Mouse (Mus musculus): ENCODE results near the gene Ddr1. TPM values are rescaled to one million over a fixed set of nuclear protein-coding genes. Genes with fewer than 3 reads are reported as not detected.
A peak's percentile ranks its signal among the peaks of the same experiment; 100 is the strongest.
"Not testable (repeated sequence)": the region's sequence is repeated elsewhere in the genome, so short reads cannot be mapped to it uniquely, and the experiment has no call there.

The Ddr1 gene
- polyA plus RNA-seq, 1 experiment from 2014 or later, result 2.9 TPM

DNA sequence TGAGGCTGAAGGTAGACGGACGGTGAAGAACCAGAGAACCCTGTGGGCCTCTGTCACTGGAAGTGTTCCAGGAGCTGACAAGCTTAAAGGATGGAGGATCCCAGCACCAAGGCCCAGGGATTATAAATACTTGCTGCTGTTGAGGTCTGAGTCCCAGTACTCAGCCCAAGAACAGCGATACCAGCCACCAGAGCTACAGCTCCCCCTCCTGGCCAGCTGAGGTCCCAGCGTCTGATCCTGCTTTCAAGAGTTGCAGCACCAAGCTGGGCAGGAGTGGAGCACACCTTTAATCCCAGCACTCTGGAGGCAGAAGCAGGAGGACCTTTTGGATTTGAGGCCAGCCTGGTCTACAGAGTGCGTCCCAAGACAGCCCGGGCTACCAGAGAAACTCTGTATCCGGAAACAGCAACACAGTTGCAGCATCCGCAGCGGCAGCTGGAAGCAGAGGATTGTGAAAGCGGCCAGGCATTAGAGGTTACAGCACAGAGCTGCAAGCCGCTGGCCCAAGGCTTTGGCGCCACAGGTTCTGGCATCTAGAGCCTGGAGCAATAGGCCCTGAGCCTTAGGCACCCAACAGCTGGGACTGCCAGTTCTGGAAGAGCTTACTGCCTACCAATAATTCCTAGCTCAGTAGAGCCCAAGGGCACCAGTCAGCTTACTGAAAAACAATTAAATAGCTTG lies 32.0 kb upstream of the Ddr1 start:
- no peak for ATAC-seq (ENCODE audit: low read depth)
- no peaks in the 10 kb centered on the region for H3K9me3 ChIP-seq (replicated peaks)
- H3K4me1 ChIP-seq (replicated peaks), result peaks cover 63% of the 10 kb centered on the region
- DNase-seq, result no peak
- no peak overlapping the region for H3K4me3 ChIP-seq (replicated peaks)
- peaks cover 8% of the 10 kb centered on the region for H3K27me3 ChIP-seq
- no peak overlapping the region; the same call in 1 of the 2 replicates for H3K9ac ChIP-seq
- no peaks in the 10 kb centered on the region for H3K36me3 ChIP-seq
- peak overlapping the region; percentile 36 for H3K27ac ChIP-seq
- H3K4me2 ChIP-seq, result peak overlapping the region; percentile 37
- 21% methylated on average over 12 of the region's 12 CpGs for WGBS (ENCODE audit: insufficient replicate concordance)

DNA sequence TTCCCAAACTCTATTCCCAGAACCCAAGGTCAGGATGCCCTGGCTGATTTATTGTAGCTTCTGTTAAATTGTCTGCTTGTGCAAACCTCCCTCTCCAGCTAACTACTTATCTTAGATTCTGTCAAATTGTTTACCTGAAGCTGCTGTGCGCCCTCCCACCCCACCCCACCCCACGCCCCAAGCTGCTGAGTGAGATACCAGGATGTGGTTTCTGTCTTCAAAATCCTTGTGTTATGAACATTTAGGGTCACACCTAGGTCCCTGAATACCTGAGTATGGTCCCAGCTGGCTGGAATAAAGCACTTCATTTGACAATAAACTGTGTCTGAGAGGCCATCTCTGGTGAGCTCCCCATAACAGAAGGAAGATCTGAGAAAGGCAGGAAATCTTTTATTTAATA lies 30.1 kb upstream of the Ddr1 start:
- Histone ChIP-seq H3K36me3 (no peaks in the 10 kb centered on the region), H3K4me2 (no peak overlapping the region)
- 20% methylated on average over 2 of the region's 2 CpGs for WGBS (ENCODE audit: insufficient replicate concordance)

DNA sequence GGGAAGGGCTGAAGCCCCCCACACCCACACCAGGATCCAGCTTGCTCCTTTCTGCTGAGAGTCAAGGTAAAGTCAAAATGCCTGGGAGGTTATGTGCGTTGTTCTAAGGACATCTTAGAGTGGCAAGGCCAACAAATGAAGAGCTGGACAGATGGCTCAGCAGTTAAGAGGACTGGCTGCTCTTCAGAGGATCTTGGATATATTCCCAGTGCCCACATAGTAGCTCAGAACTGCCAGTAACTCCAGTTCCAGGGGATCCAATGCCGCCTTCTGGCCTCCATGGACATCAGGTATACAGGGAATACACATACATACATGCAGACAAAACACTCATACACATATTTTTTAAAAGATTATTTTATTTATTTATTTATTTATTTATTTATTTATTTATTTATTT lies 29.0 kb upstream of the Ddr1 start:
- 80% methylated on average over 2 of the region's 2 CpGs for WGBS (ENCODE audit: insufficient replicate concordance)
- DNase-seq, result no peak
- peaks cover 17% of the 10 kb centered on the region for H3K27me3 ChIP-seq
- no peak for ATAC-seq (ENCODE audit: low read depth)
- H3K4me2 ChIP-seq, result no peak overlapping the region
- H3K9me3 ChIP-seq (replicated peaks), result no peaks in the 10 kb centered on the region
- H3K4me3 ChIP-seq (replicated peaks), result no peak overlapping the region
- H3K4me1 ChIP-seq (replicated peaks), result peaks cover 37% of the 10 kb centered on the region
- no peak overlapping the region for H3K27ac ChIP-seq
- H3K36me3 ChIP-seq, result no peaks in the 10 kb centered on the region
- no peak overlapping the region for H3K9ac ChIP-seq

More for the DNA sequence above, 30.1 kb upstream of the Ddr1 start:
- no peaks in the 10 kb centered on the region for H3K9me3 ChIP-seq (replicated peaks)
- ATAC-seq (ENCODE audit: low read depth), result no peak
- peaks cover 21% of the 10 kb centered on the region for H3K27me3 ChIP-seq
- H3K27ac ChIP-seq, result no peak overlapping the region
- no peak overlapping the region for H3K4me3 ChIP-seq (replicated peaks)
- no peak overlapping the region for H3K9ac ChIP-seq
- no peak for DNase-seq
- H3K4me1 ChIP-seq (replicated peaks), result peaks cover 44% of the 10 kb centered on the region

DNA sequence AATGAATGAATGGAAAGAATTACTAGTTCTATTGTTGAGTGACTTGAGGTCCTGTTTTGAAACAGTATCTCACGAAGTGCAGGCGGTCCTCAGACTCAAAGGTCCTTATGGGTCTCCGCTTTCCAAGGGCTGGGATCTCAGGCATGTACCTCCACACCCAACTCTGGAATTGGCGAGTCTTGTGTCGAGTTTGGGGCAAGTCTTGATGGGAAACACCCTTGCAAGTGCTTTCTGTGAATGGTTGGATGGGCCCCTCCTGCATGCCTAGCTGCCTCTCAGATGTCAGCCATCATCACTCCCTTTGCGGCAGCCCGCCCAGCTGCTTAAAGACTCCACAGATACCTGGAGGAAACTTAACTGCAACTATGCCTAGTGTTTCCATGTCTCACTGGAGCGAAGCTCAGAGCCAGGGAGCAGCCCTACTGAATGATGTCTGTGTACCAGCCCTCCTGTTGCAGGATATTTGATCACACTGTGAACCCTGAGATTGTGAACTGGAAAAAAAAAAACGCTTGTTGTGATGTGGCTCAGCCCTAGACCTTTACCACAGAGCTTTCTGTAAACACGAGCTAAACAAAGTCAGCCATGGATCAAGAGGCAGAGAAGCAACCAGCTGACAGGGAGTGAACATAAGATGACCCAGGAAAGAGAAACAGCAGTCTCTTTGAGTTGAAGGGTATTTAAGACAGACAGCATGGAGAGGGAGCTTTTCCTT lies 27.2 kb upstream of the Ddr1 start:
- H3K27ac ChIP-seq, result no peak overlapping the region

GRCm38 (mm10) chr17:35730112-35730511 lies 25.7 kb upstream of the Ddr1 start:
- DNase-seq; H3K4me2 ChIP-seq; H3K4me3 ChIP-seq (replicated peaks); H3K9ac ChIP-seq; H3K36me3 ChIP-seq; H3K27ac ChIP-seq; ATAC-seq (ENCODE audit: low read depth); H3K9me3 ChIP-seq (replicated peaks): not testable (repeated sequence)
- WGBS (ENCODE audit: insufficient replicate concordance), result 63% methylated on average over 3 of the region's 3 CpGs
- H3K27me3 ChIP-seq, result peaks cover 32% of the 10 kb centered on the region
- peaks cover 27% of the 10 kb centered on the region for H3K4me1 ChIP-seq (replicated peaks)

More for the DNA sequence above, 27.2 kb upstream of the Ddr1 start:
- Histone ChIP-seq H3K27me3 (peaks cover 28% of the 10 kb centered on the region), H3K9me3 (replicated peaks) (no peaks in the 10 kb centered on the region), H3K4me2 (no peak overlapping the region), H3K4me3 (replicated peaks) (no peak overlapping the region), H3K4me1 (replicated peaks) (peaks cover 28% of the 10 kb centered on the region), H3K36me3 (no peaks in the 10 kb centered on the region), H3K9ac (no peak overlapping the region)
- 52% methylated on average over 10 of the region's 10 CpGs for WGBS (ENCODE audit: insufficient replicate concordance)
- DNase-seq (no peak), ATAC-seq (ENCODE audit: low read depth) (no peak)

- Histone ChIP-seq H3K4me1 (replicated peaks) (peaks cover 16% of the 10 kb centered on the region), H3K4me2 (no peak overlapping the region), H3K4me3 (replicated peaks) (no peak overlapping the region), H3K36me3 (no peaks in the 10 kb centered on the region), H3K9me3 (replicated peaks) (no peaks in the 10 kb centered on the region), H3K27me3 (peaks cover 44% of the 10 kb centered on the region), H3K9ac (no peak overlapping the region), H3K27ac (no peak overlapping the region)
- no peak for ATAC-seq (ENCODE audit: low read depth)
- 60% methylated on average over 4 of the region's 4 CpGs for WGBS (ENCODE audit: insufficient replicate concordance)
- no peak for DNase-seq
Observed at GRCm38 (mm10) chr17:35728821-35729220, 24.4 kb upstream of the Ddr1 start.

GRCm38 (mm10) chr17:35727471-35728205 lies 23.2 kb upstream of the Ddr1 start:
- no peaks in the 10 kb centered on the region for H3K36me3 ChIP-seq
- ATAC-seq (ENCODE audit: low read depth), result no peak
- H3K4me1 ChIP-seq (replicated peaks), result peaks cover 16% of the 10 kb centered on the region
- no peaks in the 10 kb centered on the region for H3K9me3 ChIP-seq (replicated peaks)
- no peak overlapping the region for H3K4me3 ChIP-seq (replicated peaks)
- no peak overlapping the region for H3K27ac ChIP-seq
- no peak overlapping the region for H3K9ac ChIP-seq
- WGBS (ENCODE audit: insufficient replicate concordance), result 41% methylated on average over 10 of the region's 10 CpGs
- DNase-seq, result no peak
- H3K4me2 ChIP-seq, result no peak overlapping the region
- H3K27me3 ChIP-seq, result peaks cover 55% of the 10 kb centered on the region

- peaks cover 16% of the 10 kb centered on the region for H3K4me1 ChIP-seq (replicated peaks)
- no peak overlapping the region for H3K4me2 ChIP-seq
- H3K9me3 ChIP-seq (replicated peaks), result no peaks in the 10 kb centered on the region
- no peak overlapping the region for H3K9ac ChIP-seq
- ATAC-seq (ENCODE audit: low read depth) (no peak), DNase-seq (no peak)
- no peak overlapping the region for H3K4me3 ChIP-seq (replicated peaks)
- H3K27me3 ChIP-seq, result peaks cover 61% of the 10 kb centered on the region
- 16% methylated on average over 7 of the region's 7 CpGs for WGBS (ENCODE audit: insufficient replicate concordance)
- H3K36me3 ChIP-seq, result no peaks in the 10 kb centered on the region
- no peak overlapping the region for H3K27ac ChIP-seq
Observed at GRCm38 (mm10) chr17:35727028-35727427, 22.6 kb upstream of the Ddr1 start.

- Histone ChIP-seq H3K4me1 (replicated peaks) (peaks cover 19% of the 10 kb centered on the region), H3K27me3 (peaks cover 64% of the 10 kb centered on the region), H3K36me3 (no peaks in the 10 kb centered on the region), H3K9ac (no peak overlapping the region), H3K9me3 (replicated peaks) (no peaks in the 10 kb centered on the region), H3K4me3 (replicated peaks) (no peak overlapping the region), H3K4me2 (no peak overlapping the region), H3K27ac (no peak overlapping the region)
- ATAC-seq (ENCODE audit: low read depth) (peak; percentile 59), DNase-seq (peak; percentile 59)
- WGBS (ENCODE audit: insufficient replicate concordance), result 26% methylated on average over 21 of the region's 21 CpGs
Observed at GRCm38 (mm10) chr17:35725286-35726232, 21.1 kb upstream of the Ddr1 start.

GRCm38 (mm10) chr17:35721676-35722075 lies 17.3 kb upstream of the Ddr1 start:
- Histone ChIP-seq H3K9me3 (replicated peaks) (no peaks in the 10 kb centered on the region), H3K4me3 (replicated peaks) (no peak overlapping the region), H3K4me2 (no peak overlapping the region), H3K27ac (no peak overlapping the region), H3K36me3 (no peaks in the 10 kb centered on the region), H3K4me1 (replicated peaks) (peaks cover 11% of the 10 kb centered on the region), H3K9ac (no peak overlapping the region), H3K27me3 (peaks cover 52% of the 10 kb centered on the region)
- WGBS (ENCODE audit: insufficient replicate concordance), result 36% methylated on average over 8 of the region's 8 CpGs
- ATAC-seq (ENCODE audit: low read depth) (no peak), DNase-seq (no peak)
